Mouse (Mus musculus) liver, embryonic 15.5 days (tissue): ENCODE data around the gene Akap6. TPM values are rescaled to one million over a fixed set of nuclear protein-coding genes. Genes with fewer than 3 reads are reported as not detected.

ENCODE experiments used
- ATAC-seq: fragments of 200-750 bp; cut with Nextera tagmentation; 2 replicates; pipeline ENCODE4 v1.8.0; 2017; ENCODE audit warnings: moderate number of reproducible peaks, mild to moderate bottlenecking, moderate library complexity; ENCODE audit not compliant: insufficient read depth
- H3K27ac ChIP-seq: fragments of 300-500 bp; sonication (generic); replicated peaks from 2 replicates; pipeline ENCODE4 v1.5.1; 2015; ENCODE audit warnings: mild to moderate bottlenecking, inconsistent platforms
- H3K27me3 ChIP-seq: fragments of 300-500 bp; sonication (generic); 2 replicates; pipeline ENCODE4 v1.6.1; 2015; ENCODE audit warnings: mild to moderate bottlenecking, inconsistent platforms
- H3K36me3 ChIP-seq: fragments of 300-500 bp; sonication (generic); replicated peaks from 2 replicates; pipeline ENCODE4 v1.6.1; 2015; ENCODE audit warnings: moderate library complexity, mild to moderate bottlenecking, inconsistent platforms
- H3K4me1 ChIP-seq: fragments of 300-500 bp; sonication (generic); replicated peaks from 2 replicates; pipeline ENCODE4 v1.6.1; 2015; ENCODE audit warnings: inconsistent platforms
- H3K4me2 ChIP-seq: fragments of 300-500 bp; sonication (generic); 2 replicates; pipeline ENCODE4 v1.6.1; 2015; ENCODE audit warnings: moderate library complexity, mild to moderate bottlenecking, inconsistent platforms
- H3K4me3 ChIP-seq: fragments of 300-500 bp; sonication (generic); replicated peaks from 2 replicates; pipeline ENCODE4 v1.5.1; 2015; ENCODE audit warnings: mild to moderate bottlenecking, inconsistent platforms
- H3K9ac ChIP-seq: fragments of 300-500 bp; sonication (generic); 2 replicates; pipeline ENCODE4 v1.6.1; 2015; ENCODE audit warnings: moderate library complexity, mild to moderate bottlenecking, inconsistent platforms
- H3K9me3 ChIP-seq: fragments of 300-500 bp; sonication (generic); replicated peaks from 2 replicates; pipeline ENCODE4 v1.6.1; 2016; ENCODE audit warnings: inconsistent platforms
- WGBS: fragments of 180-500 bp; shearing (Covaris S2); methylation state at CpG from one replicate; pipeline ENCODE4 v1.1.7; 2015; ENCODE audit warnings: mixed read lengths; ENCODE audit not compliant: insufficient replicate concordance; 5-methylcytosine and 5-hydroxymethylcytosine counted together
- polyA plus RNA-seq: library from polyadenylated mRNA; unstranded; fragments of >200 nt; fragmentation: Nextera tagmentation; extraction: Ambion mirVana; gene quantifications from 2 replicates; pipeline ENCODE4 v1.2.1, GENCODE M21; 2015

The Akap6 gene
- polyA plus RNA-seq, 1 experiment from 2014 or later: 0.05 TPM

- no peak overlapping the region for H3K9ac ChIP-seq
- H3K36me3 ChIP-seq: no peaks in the 10 kb centered on the region
- WGBS: 77% methylated on average over 7 of the region's 7 CpGs
- no peak for ATAC-seq
- H3K4me2 ChIP-seq: no peak overlapping the region
- no peaks in the 10 kb centered on the region for H3K9me3 ChIP-seq
- H3K4me3 ChIP-seq: no peak overlapping the region
- no peaks in the 10 kb centered on the region for H3K27me3 ChIP-seq
- H3K4me1 ChIP-seq: no peaks in the 10 kb centered on the region
- no peak overlapping the region for H3K27ac ChIP-seq
Observed at GRCm38 (mm10) chr12:52892519-52892918, 193.3 kb downstream of the Akap6 start.

- H3K4me2 ChIP-seq: no peak overlapping the region
- no peaks in the 10 kb centered on the region for H3K4me1 ChIP-seq
- no peak overlapping the region for H3K9ac ChIP-seq
- no peak overlapping the region for H3K4me3 ChIP-seq
- WGBS: 56% methylated on average over 11 of the region's 11 CpGs
- no peaks in the 10 kb centered on the region for H3K36me3 ChIP-seq
- no peak for ATAC-seq
- no peaks in the 10 kb centered on the region for H3K9me3 ChIP-seq
- H3K27me3 ChIP-seq: no peaks in the 10 kb centered on the region
- no peak overlapping the region for H3K27ac ChIP-seq
Observed at GRCm38 (mm10) chr12:52893656-52894405, 194.6 kb downstream of the Akap6 start.

GRCm38 (mm10) chr12:52895672-52896460 lies 196.7 kb downstream of the Akap6 start:
- no peaks in the 10 kb centered on the region for H3K27me3 ChIP-seq
- no peak for ATAC-seq
- no peaks in the 10 kb centered on the region for H3K9me3 ChIP-seq
- no peak overlapping the region for H3K4me3 ChIP-seq
- H3K36me3 ChIP-seq: no peaks in the 10 kb centered on the region
- H3K9ac ChIP-seq: no peak overlapping the region
- WGBS: 52% methylated on average over 6 of the region's 6 CpGs
- H3K4me1 ChIP-seq: no peaks in the 10 kb centered on the region
- no peak overlapping the region for H3K4me2 ChIP-seq
- no peak overlapping the region for H3K27ac ChIP-seq

GRCm38 (mm10) chr12:52896785-52897184 lies 197.6 kb downstream of the Akap6 start:
- no peak for ATAC-seq
- no peak overlapping the region for H3K27ac ChIP-seq
- no peak overlapping the region for H3K4me2 ChIP-seq
- H3K4me3 ChIP-seq: no peak overlapping the region
- no peaks in the 10 kb centered on the region for H3K9me3 ChIP-seq
- no peaks in the 10 kb centered on the region for H3K36me3 ChIP-seq
- no peaks in the 10 kb centered on the region for H3K4me1 ChIP-seq
- 41% methylated on average over 3 of the region's 3 CpGs for WGBS
- no peak overlapping the region for H3K9ac ChIP-seq
- no peaks in the 10 kb centered on the region for H3K27me3 ChIP-seq

- H3K9ac ChIP-seq: no peak overlapping the region
- 73% methylated on average over 10 of the region's 10 CpGs for WGBS
- no peaks in the 10 kb centered on the region for H3K27me3 ChIP-seq
- no peak for ATAC-seq
- H3K4me3 ChIP-seq: no peak overlapping the region
- H3K27ac ChIP-seq: no peak overlapping the region
- H3K36me3 ChIP-seq: no peaks in the 10 kb centered on the region
- no peak overlapping the region for H3K4me2 ChIP-seq
- H3K9me3 ChIP-seq: no peaks in the 10 kb centered on the region
- no peaks in the 10 kb centered on the region for H3K4me1 ChIP-seq
Observed at GRCm38 (mm10) chr12:52898130-52898529, 198.9 kb downstream of the Akap6 start.

GRCm38 (mm10) chr12:52904046-52904445 lies 204.9 kb downstream of the Akap6 start:
- 37% methylated on average over 5 of the region's 5 CpGs for WGBS
- ATAC-seq: no peak

GRCm38 (mm10) chr12:52908448-52909066 lies 209.4 kb downstream of the Akap6 start:
- no peak overlapping the region for H3K9ac ChIP-seq
- no peaks in the 10 kb centered on the region for H3K36me3 ChIP-seq
- no peaks in the 10 kb centered on the region for H3K4me1 ChIP-seq
- no peaks in the 10 kb centered on the region for H3K27me3 ChIP-seq
- no peaks in the 10 kb centered on the region for H3K9me3 ChIP-seq
- WGBS: 18% methylated on average over 13 of the region's 13 CpGs
- H3K27ac ChIP-seq: no peak overlapping the region
- no peak overlapping the region for H3K4me2 ChIP-seq
- H3K4me3 ChIP-seq: no peak overlapping the region
- no peak for ATAC-seq

More at GRCm38 (mm10) chr12:52904046-52904445, 204.9 kb downstream of the Akap6 start:
- H3K4me1 ChIP-seq: no peaks in the 10 kb centered on the region
- no peaks in the 10 kb centered on the region for H3K27me3 ChIP-seq
- no peak overlapping the region for H3K9ac ChIP-seq
- H3K27ac ChIP-seq: no peak overlapping the region
- H3K9me3 ChIP-seq: no peaks in the 10 kb centered on the region
- no peak overlapping the region for H3K4me2 ChIP-seq
- no peak overlapping the region for H3K4me3 ChIP-seq
- no peaks in the 10 kb centered on the region for H3K36me3 ChIP-seq

DNA sequence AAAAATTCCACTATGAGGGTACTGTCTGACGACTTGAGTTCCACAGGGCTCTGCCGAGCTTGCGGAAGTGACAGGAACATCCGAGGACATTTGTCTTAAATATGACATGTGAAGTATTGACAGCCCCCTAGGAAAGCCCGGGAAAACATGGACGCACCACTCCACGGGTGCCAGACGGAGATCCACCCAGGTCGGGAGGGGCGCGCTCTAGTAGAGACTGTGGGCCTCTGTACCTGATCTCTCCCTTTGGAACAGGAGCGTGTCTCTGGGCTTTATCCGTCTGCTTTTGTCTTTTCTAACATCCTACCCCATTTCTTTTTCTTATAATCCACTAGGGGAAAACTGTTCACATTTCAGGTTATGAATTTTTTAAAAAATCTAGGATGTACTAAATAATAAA lies 211.2 kb downstream of the Akap6 start:
- H3K4me2 ChIP-seq: no peak overlapping the region
- WGBS: 71% methylated on average over 13 of the region's 13 CpGs
- no peaks in the 10 kb centered on the region for H3K9me3 ChIP-seq
- H3K9ac ChIP-seq: no peak overlapping the region
- no peaks in the 10 kb centered on the region for H3K4me1 ChIP-seq
- no peak overlapping the region for H3K27ac ChIP-seq
- no peak overlapping the region for H3K4me3 ChIP-seq
- no peaks in the 10 kb centered on the region for H3K27me3 ChIP-seq
- no peak for ATAC-seq
- H3K36me3 ChIP-seq: no peaks in the 10 kb centered on the region

- H3K27me3 ChIP-seq: no peaks in the 10 kb centered on the region
- H3K4me2 ChIP-seq: no peak overlapping the region
- H3K36me3 ChIP-seq: no peaks in the 10 kb centered on the region
- no peak for ATAC-seq
- H3K9ac ChIP-seq: no peak overlapping the region
- no peaks in the 10 kb centered on the region for H3K9me3 ChIP-seq
- H3K27ac ChIP-seq: no peak overlapping the region
- H3K4me1 ChIP-seq: no peaks in the 10 kb centered on the region
- 19% methylated on average over 8 of the region's 8 CpGs for WGBS
- no peak overlapping the region for H3K4me3 ChIP-seq
Observed at GRCm38 (mm10) chr12:52910819-52911218, 211.6 kb downstream of the Akap6 start.

DNA sequence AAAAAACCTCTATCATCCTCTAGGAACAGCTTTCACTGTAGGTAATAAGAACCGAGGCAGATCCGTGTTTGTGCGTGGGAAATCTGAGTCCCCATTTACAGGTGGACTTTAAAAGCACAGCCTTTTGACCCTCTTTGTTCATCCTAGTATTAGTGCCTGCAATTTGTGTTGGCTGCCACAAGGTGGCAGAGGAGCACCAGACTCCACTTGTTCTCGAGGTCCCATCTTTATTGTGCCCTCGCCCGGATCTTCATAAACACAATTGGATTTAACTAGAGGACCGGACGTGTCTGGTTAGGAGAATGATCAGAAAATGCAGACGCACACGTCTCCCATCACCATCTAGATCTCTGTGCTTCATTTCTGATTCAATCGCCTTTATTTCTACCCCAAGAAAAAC lies 219.8 kb downstream of the Akap6 start:
- WGBS: 30% methylated on average over 11 of the region's 11 CpGs
- Histone ChIP-seq H3K36me3 (no peaks in the 10 kb centered on the region), H3K4me1 (no peaks in the 10 kb centered on the region), H3K4me2 (no peak overlapping the region), H3K27me3 (no peaks in the 10 kb centered on the region), H3K27ac (no peak overlapping the region), H3K4me3 (no peak overlapping the region), H3K9me3 (no peaks in the 10 kb centered on the region), H3K9ac (no peak overlapping the region)
- ATAC-seq: no peak

DNA sequence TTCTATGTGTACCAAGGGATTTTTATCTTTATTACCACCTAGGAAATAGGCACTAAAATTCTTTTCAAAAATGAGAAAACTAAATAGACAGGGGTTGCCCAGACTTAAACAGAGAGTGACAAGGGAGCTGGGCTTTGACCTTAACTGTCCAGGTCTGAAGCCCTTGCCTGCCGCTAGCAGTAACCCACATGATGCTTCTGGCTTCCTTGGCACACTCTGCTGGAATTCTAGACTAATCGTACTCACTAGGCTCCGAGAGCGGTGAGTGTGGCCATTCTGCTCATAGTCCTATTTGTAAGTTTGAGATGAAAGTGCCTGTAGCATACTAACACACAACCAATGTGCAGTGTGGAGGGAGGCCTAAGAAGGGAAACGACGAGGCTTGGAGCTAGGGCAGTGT lies 223.3 kb downstream of the Akap6 start:
- no peaks in the 10 kb centered on the region for H3K9me3 ChIP-seq
- H3K36me3 ChIP-seq: no peaks in the 10 kb centered on the region
- no peak overlapping the region for H3K9ac ChIP-seq
- no peak for ATAC-seq
- WGBS: 72% methylated on average over 6 of the region's 6 CpGs
- no peaks in the 10 kb centered on the region for H3K27me3 ChIP-seq
- no peak overlapping the region for H3K4me2 ChIP-seq
- no peak overlapping the region for H3K27ac ChIP-seq
- H3K4me3 ChIP-seq: no peak overlapping the region
- H3K4me1 ChIP-seq: no peaks in the 10 kb centered on the region
